Mouse (Mus musculus) spleen, adult 2 months (tissue): ENCODE data around the gene Tuft1. TPM values are rescaled to one million over a fixed set of nuclear protein-coding genes. Genes with fewer than 3 reads are reported as not detected.
"Not testable (repeated sequence)": the region's sequence is repeated elsewhere in the genome, so short reads cannot be mapped to it uniquely, and the experiment has no call there.

ENCODE experiments used
- DNase-seq, 2 experiments: peaks; one replicate each; pipeline versions ENCODE4 v3.0.0 to v3.0.0-alpha.2; 2012 to 2021; ENCODE audit warnings: low spot score in 2 of 2, low read depth in 1 of 2
- H3K27ac ChIP-seq: fragments of 200-500 bp; 2 replicates; pipeline ENCODE4 v1.5.1; 2012; ENCODE audit warnings: low read length, inconsistent platforms; ENCODE audit not compliant: insufficient read depth
- H3K27me3 ChIP-seq: fragments of 200-500 bp; 2 replicates; pipeline ENCODE4 v1.6.1; 2012; ENCODE audit warnings: mild to moderate bottlenecking, moderate library complexity, low read length, inconsistent platforms; ENCODE audit not compliant: control insufficient read depth, insufficient read depth
- H3K36me3 ChIP-seq: fragments of 200-500 bp; 2 replicates; pipeline ENCODE4 v1.6.1; 2012; ENCODE audit warnings: mild to moderate bottlenecking, low read length, inconsistent platforms; ENCODE audit not compliant: control insufficient read depth, insufficient read depth
- H3K4me1 ChIP-seq: fragments of 200-500 bp; 2 replicates; pipeline ENCODE4 v1.6.1; 2011; ENCODE audit warnings: inconsistent platforms; ENCODE audit not compliant: control insufficient read depth, insufficient read depth, insufficient read length
- H3K4me3 ChIP-seq: fragments of 200-500 bp; 2 replicates; pipeline ENCODE4 v1.5.1; 2011; ENCODE audit warnings: mild to moderate bottlenecking, inconsistent platforms; ENCODE audit not compliant: insufficient read depth, insufficient read length; ENCODE audit errors: extremely low read depth
- CTCF ChIP-seq: fragments of 200-500 bp; IDR thresholded peaks from 2 replicates; pipeline ENCODE4 v1.5.1; 2011; ENCODE audit warnings: mild to moderate bottlenecking, inconsistent platforms; ENCODE audit not compliant: insufficient read depth, insufficient read length, insufficient replicate concordance; ENCODE audit errors: extremely low read depth
- POLR2A ChIP-seq: fragments of 200-500 bp; IDR thresholded peaks from 2 replicates; pipeline ENCODE4 v1.6.1; 2011; ENCODE audit warnings: low read depth, low read length, inconsistent platforms
- WGBS: fragments of 180-500 bp; shearing (Covaris S2); methylation state at CpG from one replicate; pipeline ENCODE4 v1.1.7; 2018; 5-methylcytosine and 5-hydroxymethylcytosine counted together
- polyA plus RNA-seq: library from polyadenylated mRNA; depleted of rRNA; stranded (reverse); fragments of >200 nt; gene quantifications from 2 replicates; pipeline ENCODE4 v1.2.3, GENCODE M21; 2012

Gene Tuft1
- polyA plus RNA-seq, 1 experiment: 1.7 TPM

DNA sequence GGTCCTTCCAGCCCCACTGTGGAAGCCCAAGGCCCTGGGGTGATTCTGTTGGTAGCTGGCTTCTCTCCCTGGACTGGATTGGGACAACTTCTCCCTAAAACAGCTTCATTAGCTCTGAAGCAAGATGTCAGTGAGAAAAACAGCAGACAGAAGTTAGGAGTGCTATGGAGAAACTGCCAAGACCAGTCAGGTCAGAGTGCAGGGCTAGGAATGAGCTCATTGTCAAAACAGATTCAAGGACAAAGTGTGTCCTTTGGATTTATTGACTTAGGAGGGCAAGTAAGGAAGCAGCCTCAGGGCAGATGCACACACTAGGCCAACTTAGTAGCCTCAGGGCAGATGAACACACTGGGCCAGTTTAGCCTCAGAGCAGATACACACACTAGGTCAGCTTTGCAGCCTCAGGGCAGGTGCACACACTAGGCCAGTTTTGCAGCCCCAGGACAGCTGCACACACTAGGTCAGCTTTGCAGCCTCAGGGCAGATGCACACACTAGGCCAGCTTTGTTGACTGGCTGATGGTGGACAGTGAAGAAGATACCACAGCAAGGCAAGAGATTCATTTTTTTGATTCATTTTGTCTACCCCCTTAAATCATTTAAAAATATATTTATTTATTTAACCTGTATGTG lies 32.1 kb upstream of the Tuft1 start:
- no peak overlapping the region for H3K27ac ChIP-seq
- no peaks in the 10 kb centered on the region for H3K36me3 ChIP-seq
- no peaks in the 10 kb centered on the region for H3K4me1 ChIP-seq

DNA sequence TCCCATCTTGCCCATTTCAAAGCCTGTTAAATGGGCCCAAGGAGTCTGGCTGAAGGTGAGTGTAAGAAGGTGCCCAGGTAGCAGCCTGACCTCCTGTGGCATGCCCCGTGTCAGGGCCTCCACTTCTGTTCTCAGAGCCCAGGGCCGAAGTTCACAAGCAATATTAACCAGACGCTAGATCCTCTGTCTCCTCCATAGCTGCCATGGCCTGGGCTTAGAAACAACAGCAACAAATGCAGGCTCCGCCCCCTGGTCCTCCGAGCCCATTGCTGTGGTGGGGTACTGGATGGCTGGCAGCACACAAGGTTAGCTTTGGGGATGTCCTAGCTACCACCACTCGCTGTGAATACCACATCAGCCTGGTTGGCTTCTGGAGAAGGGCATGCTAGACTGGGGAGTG lies 31.5 kb upstream of the Tuft1 start:
- H3K36me3 ChIP-seq, H3K4me1 ChIP-seq, H3K27me3 ChIP-seq, H3K27ac ChIP-seq, DNase-seq, H3K4me3 ChIP-seq: not testable (repeated sequence)
- WGBS: 87% methylated on average over 6 of the region's 6 CpGs

More for the DNA sequence above, 32.1 kb upstream of the Tuft1 start:
- Histone ChIP-seq H3K27me3 (no peaks in the 10 kb centered on the region), H3K4me3 (no peak overlapping the region)
- TF ChIP-seq CTCF (no peak), POLR2A (no peak)
- DNase-seq: no peak

- not testable (repeated sequence) for DNase-seq, H3K27ac ChIP-seq, H3K4me1 ChIP-seq, H3K4me3 ChIP-seq, H3K36me3 ChIP-seq, H3K27me3 ChIP-seq
- 55% methylated on average over 1 of the region's 1 CpGs for WGBS
Observed at GRCm38 (mm10) chr3:94689195-94689594, 30.5 kb upstream of the Tuft1 start.

GRCm38 (mm10) chr3:94688698-94689097 lies 30.0 kb upstream of the Tuft1 start:
- H3K27ac ChIP-seq, DNase-seq, H3K4me3 ChIP-seq, H3K4me1 ChIP-seq, H3K36me3 ChIP-seq, H3K27me3 ChIP-seq: not testable (repeated sequence)
- 88% methylated on average over 3 of the region's 3 CpGs for WGBS

DNA sequence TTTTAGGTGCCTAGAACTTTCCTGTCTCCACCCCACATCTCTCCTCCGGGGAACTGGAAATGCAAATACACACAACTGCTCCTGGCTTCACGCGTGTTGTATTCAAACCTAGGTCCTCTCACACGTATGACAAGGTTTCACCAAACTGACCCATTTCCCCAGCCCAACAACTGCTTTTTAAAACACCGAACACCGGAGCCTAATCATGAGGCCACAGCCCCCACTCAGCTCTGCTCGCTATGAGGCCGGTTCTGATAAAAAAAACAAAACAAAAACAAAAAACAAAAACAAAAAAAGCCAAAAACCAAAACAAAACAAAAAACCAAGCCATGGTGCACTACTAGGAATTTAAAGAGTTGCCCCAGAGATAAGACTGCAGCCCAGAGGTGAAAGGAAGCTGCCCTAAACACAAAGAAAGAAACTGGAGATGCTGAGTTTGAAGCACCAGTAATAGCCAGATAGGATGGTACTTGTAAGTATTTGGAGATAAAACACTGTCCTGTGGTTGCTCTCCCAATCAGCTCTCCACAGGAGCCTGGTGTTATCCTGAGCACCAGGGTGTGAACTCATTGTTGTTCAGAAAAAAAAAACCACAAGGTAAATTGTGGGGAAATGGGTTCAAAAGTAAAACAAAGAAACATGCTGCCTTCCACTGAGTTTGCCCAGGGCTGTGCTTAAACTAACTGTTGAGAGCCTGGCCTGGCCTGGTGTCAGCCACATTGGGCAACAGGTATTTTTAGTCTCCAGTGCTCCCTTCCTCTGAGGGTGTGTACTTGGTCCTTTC lies 27.5 kb upstream of the Tuft1 start:
- DNase-seq, H3K27ac ChIP-seq, H3K36me3 ChIP-seq, H3K27me3 ChIP-seq, H3K4me1 ChIP-seq, H3K4me3 ChIP-seq: not testable (repeated sequence)
- WGBS: 83% methylated on average over 8 of the region's 8 CpGs

DNA sequence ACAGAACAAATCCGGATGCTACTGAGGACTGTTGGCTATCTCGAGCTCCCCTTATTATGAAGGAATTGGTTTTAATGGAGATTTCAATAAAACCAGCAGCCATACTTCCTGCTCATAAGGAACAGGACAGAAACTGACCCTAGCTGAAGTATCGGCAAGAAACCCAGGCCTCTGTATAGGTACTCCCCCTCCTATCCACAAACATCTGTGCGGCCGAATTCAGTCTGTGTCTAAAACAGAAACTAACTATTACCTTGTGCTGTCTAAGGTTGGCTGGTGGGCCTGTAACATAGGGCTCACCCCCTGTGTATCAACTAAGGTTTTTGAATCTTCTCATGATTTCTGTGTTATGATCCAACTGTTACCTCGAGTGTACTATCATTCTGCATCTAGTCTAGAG lies 25.0 kb upstream of the Tuft1 start:
- Histone ChIP-seq H3K4me3 (no peak overlapping the region), H3K27ac (no peak overlapping the region), H3K4me1 (no peaks in the 10 kb centered on the region), H3K36me3 (no peaks in the 10 kb centered on the region), H3K27me3 (no peaks in the 10 kb centered on the region)
- no peak for DNase-seq
- WGBS: 86% methylated on average over 6 of the region's 6 CpGs
- no peak for TF ChIP-seq POLR2A
- TF ChIP-seq CTCF: no peak

GRCm38 (mm10) chr3:94680783-94681182 lies 22.1 kb upstream of the Tuft1 start:
- no peak for DNase-seq
- no peak overlapping the region for H3K27ac ChIP-seq

DNA sequence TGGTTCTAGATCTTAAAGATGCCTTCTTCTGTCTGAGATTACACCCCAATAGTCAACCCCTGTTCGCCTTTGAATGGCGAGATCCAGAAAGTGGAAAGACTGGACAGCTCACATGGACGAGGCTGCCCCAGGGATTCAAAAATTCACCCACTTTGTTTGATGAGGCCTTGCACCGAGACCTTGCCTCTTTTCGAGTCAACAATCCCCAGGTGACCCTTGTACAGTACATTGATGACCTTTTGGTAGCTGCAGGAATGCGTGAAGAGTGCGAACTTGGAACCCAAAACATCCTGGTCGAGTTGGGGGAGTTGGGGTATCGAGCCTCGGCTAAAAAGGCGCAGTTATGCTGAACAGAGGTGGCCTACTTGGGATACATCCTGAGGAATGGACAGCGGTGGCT lies 21.4 kb upstream of the Tuft1 start:
- H3K27ac ChIP-seq, H3K4me3 ChIP-seq, H3K4me1 ChIP-seq, DNase-seq, H3K36me3 ChIP-seq, H3K27me3 ChIP-seq: not testable (repeated sequence)
- 92% methylated on average over 12 of the region's 12 CpGs for WGBS

More at GRCm38 (mm10) chr3:94680783-94681182, 22.1 kb upstream of the Tuft1 start:
- no peak for TF ChIP-seq CTCF
- no peak for TF ChIP-seq POLR2A
- 86% methylated on average over 16 of the region's 16 CpGs for WGBS
- Histone ChIP-seq H3K4me1 (no peaks in the 10 kb centered on the region), H3K36me3 (no peaks in the 10 kb centered on the region), H3K4me3 (no peak overlapping the region), H3K27me3 (no peaks in the 10 kb centered on the region)
